Mouse (Mus musculus) G1E-ER4 (cell line): ENCODE measurements around the gene Limk1. TPM values are rescaled to one million over a fixed set of nuclear protein-coding genes. Genes with fewer than 3 reads are reported as not detected.

Experiments used
- GATA1 ChIP-seq: IDR thresholded peaks from one replicate; pipeline ENCODE4 v1.8.0; 2012; ENCODE audit warnings: low read length, inconsistent platforms
- polyA plus RNA-seq: library from polyadenylated mRNA; stranded (reverse); fragments of >175 nt; gene quantifications from 2 replicates; pipeline ENCODE4 v1.2.3, GENCODE M21; 2012

Gene Limk1
- polyA plus RNA-seq, 1 experiment = 3.2 TPM

- TF ChIP-seq GATA1 = no peak
These were observed 1.9 kb downstream of the Limk1 start for GRCm38 (mm10) chr5:134686541-134686940.

DNA sequence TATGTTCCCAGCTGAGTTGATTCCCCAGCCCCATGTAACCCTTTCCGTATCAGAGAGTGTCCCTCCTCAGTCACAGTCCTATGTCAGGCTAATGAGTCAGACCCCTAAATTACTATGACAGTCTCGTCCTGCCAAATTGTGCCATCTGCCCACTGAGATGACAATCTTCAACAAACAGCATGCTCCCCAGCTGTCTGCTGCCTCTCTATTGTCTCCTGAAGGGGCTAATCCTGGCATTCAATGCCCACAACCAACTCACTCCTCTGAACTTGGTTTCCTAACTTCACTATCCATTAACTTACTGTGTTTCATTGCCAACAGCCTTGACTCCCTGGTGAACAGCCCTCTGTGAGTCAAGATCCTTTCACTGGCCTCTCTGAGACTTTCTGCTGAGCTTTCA, 4.0 kb downstream of the Limk1 start:
- no peak for TF ChIP-seq GATA1

DNA sequence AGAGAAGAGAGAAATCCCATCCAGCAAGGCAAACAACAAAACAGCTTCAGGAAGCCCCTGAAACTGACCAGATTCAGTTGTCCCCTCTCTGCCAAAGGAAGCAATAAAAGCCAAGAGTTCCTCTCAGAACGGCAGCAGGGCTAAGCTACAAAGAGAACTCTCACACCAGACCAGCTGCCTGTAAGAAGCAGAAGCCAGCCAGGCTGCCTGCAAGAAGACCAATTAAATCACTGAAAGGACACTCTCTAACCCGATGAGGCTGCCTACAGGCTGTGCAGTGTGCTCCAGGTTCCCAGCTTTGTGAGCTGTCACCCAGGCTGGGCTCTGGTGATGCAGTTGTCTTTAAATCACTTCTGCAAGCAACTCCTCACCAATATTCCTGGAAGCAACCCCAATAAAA, 4.6 kb downstream of the Limk1 start:
- no peak for TF ChIP-seq GATA1

GRCm38 (mm10) chr5:134680238-134680637, 8.2 kb downstream of the Limk1 start:
- TF ChIP-seq GATA1 = no peak

DNA sequence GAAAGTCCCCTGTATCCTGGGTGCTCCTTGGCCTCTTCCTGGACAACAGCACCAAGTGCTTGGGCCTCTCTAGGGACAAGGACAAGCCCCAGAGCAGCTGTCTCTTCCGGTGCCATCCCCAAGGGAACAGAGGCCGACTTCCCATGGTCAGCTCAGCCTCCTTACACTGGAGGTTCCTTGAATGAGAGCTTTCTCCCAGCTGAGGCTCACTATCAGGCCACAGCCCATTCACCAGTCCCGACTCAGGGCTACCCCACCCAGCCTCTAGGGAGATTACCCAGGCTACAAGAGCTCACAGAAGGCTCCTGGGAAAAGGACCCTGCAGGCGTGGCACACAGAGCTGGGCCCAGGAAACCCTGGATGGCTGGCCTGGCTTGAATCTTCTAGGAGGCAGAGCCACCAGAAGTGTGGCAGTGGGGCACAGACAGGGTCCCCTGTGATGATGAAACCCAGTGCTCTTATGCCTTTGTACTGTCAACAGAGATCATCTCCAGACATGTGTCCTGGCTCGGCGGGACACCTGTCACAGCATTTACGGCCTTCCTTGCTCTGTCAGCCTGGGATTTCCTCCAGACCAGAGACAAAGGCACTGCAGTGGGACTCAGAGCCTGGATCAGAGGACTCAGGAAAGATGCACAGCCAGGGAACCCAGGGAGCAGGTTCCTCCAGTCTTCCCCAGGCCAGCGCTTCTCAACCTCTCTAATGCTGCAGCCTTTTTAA, 9.4 kb downstream of the Limk1 start:
- TF ChIP-seq GATA1 = no peak

GRCm38 (mm10) chr5:134678031-134678430, 10.4 kb downstream of the Limk1 start:
- no peak for TF ChIP-seq GATA1

GRCm38 (mm10) chr5:134677491-134677890, 10.9 kb downstream of the Limk1 start:
- no peak for TF ChIP-seq GATA1

DNA sequence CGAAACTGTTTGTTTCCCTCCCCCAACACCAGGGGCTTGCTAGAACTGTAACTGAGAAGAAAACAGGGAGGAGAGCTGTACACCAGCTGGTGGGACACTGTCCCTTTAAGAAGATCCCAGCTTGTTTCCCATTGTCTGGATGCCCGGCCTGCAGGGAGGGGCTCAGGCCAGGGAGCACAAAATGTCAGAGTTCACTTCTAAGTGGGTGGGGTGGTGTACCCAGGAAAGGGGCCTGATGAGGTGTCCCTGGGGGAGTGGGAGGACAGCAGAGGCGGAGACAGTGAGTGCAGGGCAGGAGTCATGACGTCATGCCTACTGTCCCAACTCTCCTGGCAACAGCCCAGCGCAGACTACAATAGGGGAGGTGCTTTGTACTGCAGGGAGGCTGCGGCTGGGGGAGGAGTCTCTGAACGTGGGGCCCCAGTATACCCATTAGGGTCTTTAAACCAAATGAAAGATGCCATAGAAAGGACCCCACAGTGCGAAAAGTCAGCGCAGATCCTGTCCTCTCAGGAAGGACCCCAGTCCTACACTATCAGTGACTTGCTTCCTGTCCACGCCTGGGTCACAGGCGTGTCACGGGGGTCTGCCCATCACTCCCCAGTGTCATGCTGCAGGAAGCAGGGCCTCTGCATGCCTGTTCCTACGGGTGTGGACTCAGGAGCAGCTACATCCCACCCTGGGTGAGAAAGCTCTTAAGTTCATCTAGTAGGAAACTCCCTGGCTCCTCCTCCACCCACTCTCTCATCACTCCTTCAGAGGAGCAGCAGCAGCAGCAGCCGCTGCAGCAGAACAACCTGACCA, 12.2 kb downstream of the Limk1 start:
- TF ChIP-seq GATA1 = no peak

GRCm38 (mm10) chr5:134674977-134675376, 13.4 kb downstream of the Limk1 start:
- TF ChIP-seq GATA1 = no peak

DNA sequence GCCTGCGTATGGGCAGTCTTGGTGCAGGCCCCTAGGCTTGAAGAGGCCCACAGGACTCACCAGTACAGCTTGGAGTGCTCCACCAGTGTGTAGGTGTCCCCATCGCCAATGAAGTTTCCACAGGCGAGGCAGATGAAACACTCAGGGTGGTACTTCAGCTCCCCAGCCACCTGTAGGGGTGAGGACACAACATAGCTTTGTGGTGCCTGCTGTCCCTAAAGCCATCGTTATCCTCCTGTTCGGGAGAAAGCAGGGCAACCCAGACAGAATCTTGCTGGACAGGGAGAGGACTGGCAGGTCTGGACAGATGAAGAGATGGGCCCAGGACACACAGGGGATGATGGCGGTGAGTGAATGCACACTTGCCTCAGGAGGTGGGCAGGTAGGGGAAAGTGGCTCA, 15.8 kb downstream of the Limk1 start:
- no peak for TF ChIP-seq GATA1

DNA sequence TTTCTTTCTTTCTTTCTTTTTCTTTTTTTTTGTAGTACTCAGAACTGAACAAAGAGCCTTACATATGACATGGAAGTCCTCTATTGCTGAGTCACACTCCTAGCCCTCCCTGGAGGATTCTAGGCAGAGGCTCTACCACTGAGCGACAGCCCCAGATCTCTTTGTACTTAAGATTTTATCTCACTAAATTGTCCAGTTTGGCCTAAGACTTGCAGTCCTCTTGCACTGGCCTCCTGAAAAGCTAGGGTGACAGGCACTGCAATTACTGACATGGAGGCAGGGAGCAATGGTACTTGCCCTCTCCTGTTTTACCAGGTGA, 16.2 kb downstream of the Limk1 start:
- no peak for TF ChIP-seq GATA1

- no peak for TF ChIP-seq GATA1
These were observed 16.8 kb downstream of the Limk1 start for GRCm38 (mm10) chr5:134671335-134672197.

- TF ChIP-seq GATA1 = no peak
These were observed 19.2 kb downstream of the Limk1 start for GRCm38 (mm10) chr5:134669001-134669708.

DNA sequence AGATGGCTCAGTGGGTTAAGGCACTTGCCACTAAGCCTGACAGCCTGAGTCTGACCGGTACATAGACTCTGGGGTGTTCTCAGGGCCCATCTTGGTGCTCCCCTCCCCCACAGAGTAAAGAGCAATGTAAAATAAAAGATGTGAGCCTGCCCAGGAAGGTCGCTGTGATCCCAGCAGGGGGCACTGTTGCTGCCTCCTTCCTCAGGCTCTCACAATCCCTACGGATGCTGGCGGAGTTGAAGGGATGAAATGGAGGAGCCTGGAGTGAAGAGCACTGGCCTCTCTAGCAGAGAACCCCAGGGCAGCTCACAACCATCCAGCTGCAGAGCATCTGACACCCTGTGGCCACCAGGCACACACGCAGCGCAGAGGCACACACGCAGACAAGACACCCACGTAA, 19.9 kb downstream of the Limk1 start:
- no peak for TF ChIP-seq GATA1

DNA sequence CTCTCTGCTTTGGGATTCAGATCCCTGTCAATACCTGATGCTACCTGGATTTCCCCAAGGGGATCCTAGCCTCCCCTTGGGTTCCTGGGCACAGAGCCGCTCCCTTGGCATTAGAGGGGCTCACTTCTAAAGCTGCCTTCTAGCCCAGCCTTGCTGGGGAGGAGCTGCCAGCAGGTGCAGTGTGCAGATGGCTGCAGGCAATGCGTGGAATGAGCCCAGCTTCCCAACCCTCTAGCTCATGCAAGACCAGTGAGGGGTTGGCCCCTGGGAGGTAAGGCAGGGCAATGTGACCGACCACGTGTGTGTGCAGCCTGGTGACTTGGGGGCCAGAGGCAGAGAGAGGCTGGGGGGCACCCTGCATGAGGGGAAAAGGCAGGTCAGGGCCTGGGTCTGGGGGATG, 31.7 kb downstream of the Limk1 start:
- TF ChIP-seq GATA1 = no peak
